Mouse (Mus musculus) heart, adult 9 months (tissue): Measurements from ENCODE around the gene Gm4792.

Experiments
- DNase-seq, 2 experiments: peaks; one replicate each; pipeline ENCODE4 v3.0.0; 2022; ENCODE audit warnings: low spot score in 2 of 2

The Gm4792 gene

GRCm38 (mm10) chr10:94298471-94298870, at the start of gene Gm4792:
Gene Gm4792 (minus strand): TSS chr10:94298703.
- DNase-seq: no peak

DNA sequence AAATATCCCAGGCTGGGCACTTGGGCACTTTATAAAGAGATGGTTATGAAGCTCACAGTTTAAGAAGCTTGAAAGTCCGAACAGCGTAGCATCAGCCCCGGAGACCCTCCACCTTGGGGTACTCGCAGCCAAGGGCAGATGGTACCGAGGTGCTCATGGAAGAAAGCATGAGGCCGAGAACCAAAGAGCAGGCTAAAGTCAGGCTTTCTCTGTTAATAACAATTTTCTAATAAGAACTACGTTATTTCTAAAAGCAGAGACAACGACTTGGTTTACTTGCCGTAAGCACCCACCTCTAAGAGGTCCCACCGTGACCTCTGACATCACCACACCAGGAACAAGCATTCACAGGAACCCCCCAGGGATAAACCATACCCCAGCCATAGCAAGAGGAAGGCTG, 49.5 kb upstream of the Gm4792 start:
- DNase-seq: no peak

DNA sequence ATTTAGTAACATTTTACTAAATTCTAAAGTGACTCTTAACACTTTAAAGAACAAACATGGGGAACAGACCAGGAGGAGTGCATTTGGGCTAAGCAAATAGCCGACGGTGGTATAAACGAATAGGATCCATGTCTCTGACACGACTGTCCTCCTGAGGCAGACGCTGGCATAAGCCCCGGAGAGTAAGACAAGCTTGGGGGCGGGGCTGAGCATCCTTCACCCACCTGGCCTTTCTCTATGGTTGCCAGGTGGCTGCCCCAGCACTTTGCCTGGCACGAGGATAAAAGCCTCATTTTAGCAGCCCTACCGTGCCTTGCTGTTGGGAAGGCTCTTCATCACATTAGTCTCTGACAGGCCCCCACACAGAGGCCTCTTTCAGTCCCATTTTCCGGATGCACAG, 48.8 kb upstream of the Gm4792 start:
- DNase-seq: no peak

DNA sequence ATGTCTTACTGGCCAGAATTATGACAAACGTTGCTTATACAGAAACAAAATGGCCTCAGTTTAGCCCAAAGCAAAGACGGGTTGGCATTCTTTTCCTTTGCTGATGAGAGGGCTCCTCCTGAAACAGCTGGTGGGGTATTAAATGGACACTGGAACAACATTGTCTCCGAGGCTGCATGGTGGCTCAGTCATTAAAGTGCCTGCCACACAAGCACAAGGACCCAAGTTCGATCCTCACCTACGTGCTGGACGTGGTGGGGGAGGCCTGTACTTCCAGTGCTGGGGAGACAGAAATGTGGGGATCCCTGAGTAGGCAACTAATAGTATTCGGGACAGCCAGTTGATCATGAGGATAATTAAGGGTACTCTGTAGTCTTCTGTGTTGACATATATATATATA, 48.1 kb upstream of the Gm4792 start:
- no peak for DNase-seq

- no peak for DNase-seq
Observed at GRCm38 (mm10) chr10:94345509-94346252, 47.2 kb upstream of the Gm4792 start.

- no peak for DNase-seq
Observed at GRCm38 (mm10) chr10:94344631-94345417, 46.3 kb upstream of the Gm4792 start.

GRCm38 (mm10) chr10:94343581-94343980, 45.1 kb upstream of the Gm4792 start:
- no peak for DNase-seq

DNA sequence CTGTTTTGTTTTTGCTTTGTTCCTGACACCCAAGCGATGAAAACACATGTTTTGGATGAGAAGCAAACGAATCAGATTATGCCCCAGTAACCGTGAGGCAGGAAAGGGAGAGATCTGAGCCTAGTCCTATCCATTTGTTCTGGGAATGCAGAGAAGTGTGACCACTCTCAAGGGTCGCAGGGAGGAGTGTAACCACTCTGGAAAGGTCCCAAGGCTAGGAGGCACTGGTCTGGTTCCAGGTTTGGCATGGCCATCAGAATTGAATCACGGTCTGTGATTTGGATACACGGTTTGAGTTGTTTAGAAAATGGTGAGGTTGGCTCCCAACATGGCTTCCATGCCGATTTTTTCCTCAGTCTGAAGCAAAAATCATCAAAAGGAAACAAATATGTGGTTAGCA, 43.8 kb upstream of the Gm4792 start:
- no peak for DNase-seq

DNA sequence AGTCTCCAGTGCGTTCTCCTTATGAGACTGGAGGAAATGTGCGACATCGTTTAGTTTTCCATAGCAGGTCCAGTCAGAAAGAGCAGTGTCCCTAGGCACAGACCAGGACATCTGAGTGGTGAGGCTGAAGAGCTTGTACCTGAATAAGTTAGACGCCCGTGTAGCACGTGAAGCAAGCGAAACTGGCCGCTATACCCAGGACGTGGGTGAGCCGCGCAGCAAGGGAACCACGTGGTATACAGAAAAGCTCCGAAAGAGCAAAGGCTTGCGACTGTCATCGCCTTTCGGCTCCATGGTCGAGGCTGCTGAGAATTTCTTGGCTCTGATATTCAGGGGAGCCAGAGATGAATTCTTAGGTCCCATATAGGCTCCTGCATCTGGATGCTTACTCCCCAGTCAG, 43.0 kb upstream of the Gm4792 start:
- no peak for DNase-seq

- DNase-seq: no peak
Observed at GRCm38 (mm10) chr10:94336071-94336470, 37.6 kb upstream of the Gm4792 start.

GRCm38 (mm10) chr10:94335047-94335446, 36.5 kb upstream of the Gm4792 start:
- no peak for DNase-seq

- DNase-seq: no peak
Observed at GRCm38 (mm10) chr10:94333328-94333727, 34.8 kb upstream of the Gm4792 start.

- DNase-seq: no peak
Observed at GRCm38 (mm10) chr10:94332358-94333137, 34.0 kb upstream of the Gm4792 start.

GRCm38 (mm10) chr10:94329962-94330361, 31.5 kb upstream of the Gm4792 start:
- DNase-seq: no peak

DNA sequence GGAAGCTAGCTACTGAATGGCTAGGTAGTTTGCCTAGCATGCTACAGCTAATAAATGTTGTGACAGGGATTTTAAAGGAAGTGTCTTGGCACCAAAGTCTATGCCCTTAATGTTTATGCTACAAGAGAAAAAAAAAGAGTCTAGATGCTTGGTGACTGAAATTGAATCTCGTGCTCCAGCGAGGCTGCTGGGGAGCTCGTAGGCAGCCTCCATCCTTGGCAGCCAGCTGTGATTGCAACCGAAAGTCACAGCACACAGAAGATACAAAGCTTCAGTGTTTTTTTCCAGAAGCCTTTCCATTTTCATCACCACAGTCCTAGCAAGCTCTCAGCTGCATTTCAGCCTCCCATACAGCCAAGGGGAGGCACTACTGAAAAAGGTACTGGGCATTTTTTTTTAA, 20.1 kb upstream of the Gm4792 start:
- DNase-seq: no peak

- no peak for DNase-seq
Observed at GRCm38 (mm10) chr10:94313146-94313545, 14.6 kb upstream of the Gm4792 start.

DNA sequence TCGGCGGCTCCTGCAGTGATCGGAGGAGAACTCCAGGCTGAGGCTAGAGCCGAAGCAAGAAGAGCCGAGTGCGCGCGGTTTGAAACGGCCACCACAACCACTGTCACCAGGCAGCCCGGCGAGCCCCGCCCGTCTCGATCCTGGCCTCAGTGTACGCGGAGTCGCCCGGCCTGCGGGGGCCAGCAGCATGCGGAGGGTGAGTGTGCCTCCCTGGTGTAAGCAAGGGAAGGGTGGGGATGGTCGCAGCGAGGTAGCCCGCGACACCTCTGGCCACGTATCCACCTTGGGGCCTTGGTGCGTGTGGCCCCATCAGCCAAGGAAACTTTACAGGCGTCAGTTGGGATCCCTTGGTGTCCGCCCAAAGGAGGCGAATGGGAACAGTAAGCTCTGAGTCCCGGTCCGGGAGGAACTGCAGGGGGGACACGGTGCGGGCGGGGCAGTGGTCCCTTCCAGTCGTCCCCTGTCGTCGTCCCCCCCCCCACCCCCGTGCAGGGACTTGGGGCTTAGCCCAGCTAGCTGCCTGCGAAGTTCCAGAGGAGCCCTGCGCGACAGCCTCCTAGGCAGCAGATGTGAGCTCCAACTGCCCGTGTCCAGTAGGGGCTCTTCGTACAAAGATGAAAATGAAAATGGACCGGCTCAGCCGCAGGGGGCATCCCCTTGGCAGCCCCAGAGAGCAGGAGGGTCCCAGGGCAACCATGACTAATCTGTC, 13.7 kb upstream of the Gm4792 start:
- no peak for DNase-seq

DNA sequence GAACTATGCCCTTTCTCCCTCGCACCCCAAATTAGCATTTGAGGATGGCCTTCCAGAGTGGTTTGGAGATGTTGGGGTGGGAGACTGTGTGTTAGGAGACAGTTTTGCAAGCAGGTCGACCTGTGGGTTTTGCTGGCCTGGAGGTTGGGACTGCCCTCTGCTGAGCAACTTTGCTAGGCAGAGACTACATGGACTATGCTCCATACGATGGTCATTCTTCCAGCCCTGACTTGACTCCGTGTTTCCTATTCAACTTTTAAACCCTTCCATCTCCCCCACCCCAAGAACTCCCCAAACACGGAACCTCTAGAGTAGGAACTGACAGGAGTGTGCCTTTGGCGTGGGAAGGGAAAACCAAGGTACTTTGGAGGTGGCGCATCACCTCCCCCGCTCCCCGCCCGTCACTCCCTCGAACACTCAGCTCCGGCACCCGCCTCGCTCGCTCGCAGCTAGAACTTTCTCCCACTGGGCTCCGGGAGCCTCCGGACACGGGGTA, 13.1 kb upstream of the Gm4792 start, which contains the start of gene Tmcc3:
TSS of gene Tmcc3 (plus strand) at position 439 of the 496 bp plus-strand sequence.
- no peak for DNase-seq

- DNase-seq: no peak
Observed at GRCm38 (mm10) chr10:94310499-94311267, 12.2 kb upstream of the Gm4792 start.

GRCm38 (mm10) chr10:94305526-94305925, 7.0 kb upstream of the Gm4792 start:
- no peak for DNase-seq
